Mouse (Mus musculus): ENCODE results near the gene Hbp1.

The Hbp1 gene

GRCm38 (mm10) chr12:31949759-31950658 is at the start of gene Hbp1:
Hbp1 (minus strand) TSS chr12:31950535.
- peak; percentile 100 for DNase-seq

- DNase-seq: no peak
Observed at GRCm38 (mm10) chr12:31998706-31999105, 48.4 kb upstream of the Hbp1 start.

- no peak for DNase-seq
Observed at GRCm38 (mm10) chr12:31997328-31997878, 47.1 kb upstream of the Hbp1 start.

GRCm38 (mm10) chr12:31996877-31997276 is 46.5 kb upstream of the Hbp1 start:
- no peak for DNase-seq

GRCm38 (mm10) chr12:31990575-31990974 is 40.2 kb upstream of the Hbp1 start:
- no peak for DNase-seq

- DNase-seq: no peak
Observed at GRCm38 (mm10) chr12:31989726-31990125, 39.4 kb upstream of the Hbp1 start.

- no peak for DNase-seq
Observed at GRCm38 (mm10) chr12:31986463-31986862, 36.1 kb upstream of the Hbp1 start.

GRCm38 (mm10) chr12:31985738-31986137 is 35.4 kb upstream of the Hbp1 start:
- DNase-seq: no peak

GRCm38 (mm10) chr12:31984664-31985063 is 34.3 kb upstream of the Hbp1 start:
- no peak for DNase-seq

GRCm38 (mm10) chr12:31984206-31984605 is 33.9 kb upstream of the Hbp1 start:
- peak; percentile 60 to 70 for DNase-seq

- no peak for DNase-seq
Observed at GRCm38 (mm10) chr12:31983769-31984168, 33.4 kb upstream of the Hbp1 start.

GRCm38 (mm10) chr12:31983238-31983637 is 32.9 kb upstream of the Hbp1 start:
- peak; percentile 90 to 92 for DNase-seq

GRCm38 (mm10) chr12:31977613-31978195 is 27.4 kb upstream of the Hbp1 start:
- no peak for DNase-seq

GRCm38 (mm10) chr12:31976544-31976943 is 26.2 kb upstream of the Hbp1 start:
- DNase-seq: peak; percentile 65 to 70

- peak; percentile 86 for DNase-seq
Observed at GRCm38 (mm10) chr12:31973473-31974172, 23.3 kb upstream of the Hbp1 start.

- DNase-seq: no peak
Observed at GRCm38 (mm10) chr12:31971547-31971946, 21.2 kb upstream of the Hbp1 start.

GRCm38 (mm10) chr12:31969111-31969510 is 18.8 kb upstream of the Hbp1 start:
- no peak for DNase-seq

- DNase-seq: peak; percentile 57 to 77
Observed at GRCm38 (mm10) chr12:31967536-31967935, 17.2 kb upstream of the Hbp1 start.

- DNase-seq: no peak
Observed at GRCm38 (mm10) chr12:31966405-31966804, 16.1 kb upstream of the Hbp1 start.

- no peak for DNase-seq
Observed at GRCm38 (mm10) chr12:31965517-31966212, 15.3 kb upstream of the Hbp1 start.

- no peak for DNase-seq
Observed at GRCm38 (mm10) chr12:31964074-31964473, 13.7 kb upstream of the Hbp1 start.

GRCm38 (mm10) chr12:31955843-31956242 is 5.5 kb upstream of the Hbp1 start:
- DNase-seq: no peak

- DNase-seq: peak in 1 of 2 experiments; percentile 90
Observed at GRCm38 (mm10) chr12:31950659-31951031, 310 bp upstream of the Hbp1 start.
